Mouse (Mus musculus) lung, postnatal 0 days (tissue): ENCODE results near the gene Wdr66. TPM values are rescaled to one million over a fixed set of nuclear protein-coding genes. Genes with fewer than 3 reads are reported as not detected.

Source experiments
- ATAC-seq: fragments of 200-750 bp; cut with Nextera tagmentation; 2 replicates; pipeline ENCODE4 v1.8.0; 2017; ENCODE audit warnings: moderate library complexity
- DNase-seq: peaks from one replicate; pipeline ENCODE4 v3.0.0-alpha.2; 2016; ENCODE audit warnings: low spot score
- H3K27ac ChIP-seq: fragments of 300-500 bp; sonication (generic); 2 replicates; pipeline ENCODE4 v1.5.1; 2014; ENCODE audit warnings: antibody characterized with exemption, mild to moderate bottlenecking, low read length, mixed read lengths
- H3K27me3 ChIP-seq: fragments of 300-500 bp; sonication (generic); replicated peaks from 2 replicates; pipeline ENCODE4 v1.6.1; 2014; ENCODE audit warnings: low read length, mixed read lengths; ENCODE audit not compliant: insufficient read depth
- H3K36me3 ChIP-seq: fragments of 300-500 bp; sonication (generic); 2 replicates; pipeline ENCODE4 v1.6.1; 2014; ENCODE audit warnings: low read length, mixed read lengths; ENCODE audit not compliant: insufficient read depth
- H3K4me1 ChIP-seq: fragments of 300-500 bp; sonication (generic); 2 replicates; pipeline ENCODE4 v1.6.1; 2014; ENCODE audit warnings: antibody characterized with exemption, low read depth, low read length, mixed read lengths; ENCODE audit not compliant: insufficient read depth
- H3K4me2 ChIP-seq: fragments of 300-500 bp; sonication (generic); replicated peaks from 2 replicates; pipeline ENCODE4 v1.6.1; 2014; ENCODE audit warnings: low read depth, mild to moderate bottlenecking, low read length, moderate library complexity, mixed read lengths
- H3K4me3 ChIP-seq: fragments of 300-500 bp; sonication (generic); 2 replicates; pipeline ENCODE4 v1.5.1; 2014; ENCODE audit warnings: low read depth, low read length
- H3K9ac ChIP-seq: fragments of 300-500 bp; sonication (generic); replicated peaks from 2 replicates; pipeline ENCODE4 v1.6.1; 2014; ENCODE audit warnings: low read depth, mild to moderate bottlenecking
- H3K9me3 ChIP-seq: fragments of 300-500 bp; sonication (generic); 2 replicates; pipeline ENCODE4 v1.6.1; 2016; ENCODE audit warnings: low read length, mixed read lengths
- CTCF ChIP-seq: IDR thresholded peaks from 2 replicates; pipeline ENCODE4 v1.5.1; 2016; ENCODE audit warnings: antibody characterized with exemption, mild to moderate bottlenecking
- EP300 ChIP-seq: IDR thresholded peaks from 2 replicates; pipeline ENCODE4 v1.6.1; 2016; ENCODE audit warnings: antibody characterized with exemption, mild to moderate bottlenecking, control low read depth
- WGBS: fragments of 180-500 bp; shearing (Covaris S2); extraction: QIAGEN DNeasy Blood & Tissue Kit; methylation state at CpG from one replicate; pipeline ENCODE4 v1.1.7; 2014; 5-methylcytosine and 5-hydroxymethylcytosine counted together
- polyA plus RNA-seq: library from polyadenylated mRNA; unstranded; fragments of >200 nt; fragmentation: Nextera tagmentation; extraction: Ambion mirVana; gene quantifications from 2 replicates; pipeline ENCODE4 v1.2.1, GENCODE M21; 2015

Wdr66 gene
- polyA plus RNA-seq, 1 experiment from 2014 or later = 1.9 TPM

DNA sequence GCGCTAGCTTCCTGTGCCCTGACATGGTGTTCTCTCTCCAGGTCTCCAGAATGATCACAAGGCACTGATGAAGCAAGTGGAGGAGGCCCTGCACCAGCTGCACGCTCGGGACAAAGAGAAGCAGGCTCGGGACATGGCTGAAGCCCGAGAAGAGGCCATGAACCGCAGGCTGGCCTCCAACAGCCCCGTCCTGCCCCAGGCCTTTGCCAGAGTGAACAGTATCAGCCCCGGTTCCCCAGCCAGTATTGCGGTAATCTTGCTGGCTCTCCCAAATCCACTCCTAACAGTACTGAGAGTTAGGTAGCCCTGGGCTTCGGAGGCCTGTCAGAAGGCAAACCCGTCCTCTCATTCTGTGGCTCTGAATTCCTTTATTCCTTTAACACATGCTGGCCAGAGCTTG is 12.4 kb upstream of the Wdr66 start:
- no peaks in the 10 kb centered on the region for H3K27me3 ChIP-seq
- H3K4me1 ChIP-seq = no peaks in the 10 kb centered on the region
- H3K9ac ChIP-seq = no peak overlapping the region
- TF ChIP-seq CTCF (no peak), EP300 (no peak)
- H3K9me3 ChIP-seq = no peaks in the 10 kb centered on the region
- no peak overlapping the region for H3K27ac ChIP-seq
- no peak overlapping the region for H3K4me2 ChIP-seq
- DNase-seq = no peak
- H3K4me3 ChIP-seq = no peak overlapping the region
- 94% methylated on average over 11 of the region's 11 CpGs for WGBS
- peaks cover 20% of the 10 kb centered on the region; the same call in 1 of the 2 replicates for H3K36me3 ChIP-seq
- ATAC-seq = no peak

DNA sequence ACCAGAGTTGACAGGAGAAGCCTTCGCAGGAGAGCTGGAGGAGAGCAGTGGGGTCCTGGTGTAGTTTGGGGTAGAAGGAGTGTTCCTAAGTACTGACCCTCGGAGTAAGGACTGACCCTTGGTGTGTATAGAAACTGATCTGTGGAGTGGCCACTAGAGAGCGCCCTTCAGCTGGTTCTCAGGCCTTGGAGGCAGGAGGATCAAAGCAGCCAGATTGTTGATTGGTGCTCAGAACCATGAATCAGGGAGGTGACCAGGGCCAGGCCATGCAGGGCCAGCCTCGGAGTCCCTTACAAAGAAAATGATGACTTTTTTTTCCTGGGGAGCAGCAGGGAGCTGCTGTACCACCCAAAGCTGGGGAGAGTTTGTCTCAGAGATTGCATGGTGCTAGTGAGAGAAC is 6.4 kb upstream of the Wdr66 start:
- 33% methylated on average over 4 of the region's 4 CpGs for WGBS
- TF ChIP-seq EP300 (no peak), CTCF (peak; percentile 76)

DNA sequence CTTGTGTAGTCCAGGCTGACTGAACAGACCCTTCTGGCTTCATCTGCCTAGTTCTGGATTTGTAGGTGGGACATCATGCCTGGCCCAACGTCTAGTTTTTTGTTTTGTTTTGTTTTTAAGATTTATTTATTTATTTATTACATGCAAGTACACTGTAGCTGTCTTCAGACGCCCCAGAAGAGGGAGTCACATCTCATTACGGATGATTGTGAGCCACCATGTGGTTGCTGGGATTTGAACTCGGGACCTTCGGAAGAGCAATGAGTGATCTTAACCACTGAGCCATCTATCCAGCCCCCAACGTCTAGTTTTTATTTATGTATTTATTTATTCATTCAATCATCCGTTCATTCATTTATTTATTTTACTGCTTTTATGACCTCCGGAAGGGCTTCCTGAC is 512 bp upstream of the Wdr66 start:
- no peak overlapping the region for H3K4me3 ChIP-seq
- ATAC-seq = no peak
- TF ChIP-seq CTCF = no peak
- no peak for TF ChIP-seq EP300

More for the DNA sequence above, 6.4 kb upstream of the Wdr66 start:
- Histone ChIP-seq H3K27ac (no peak overlapping the region), H3K4me1 (no peaks in the 10 kb centered on the region), H3K36me3 (0 out of 2 replicates have a peak, but pooled peaks cover 7% of the 10 kb centered on the region), H3K27me3 (no peaks in the 10 kb centered on the region), H3K4me2 (no peak overlapping the region), H3K9ac (no peak overlapping the region), H3K4me3 (no peak overlapping the region), H3K9me3 (no peaks in the 10 kb centered on the region)
- ATAC-seq = peak; percentile 61
- peak; percentile 74 for DNase-seq

DNA sequence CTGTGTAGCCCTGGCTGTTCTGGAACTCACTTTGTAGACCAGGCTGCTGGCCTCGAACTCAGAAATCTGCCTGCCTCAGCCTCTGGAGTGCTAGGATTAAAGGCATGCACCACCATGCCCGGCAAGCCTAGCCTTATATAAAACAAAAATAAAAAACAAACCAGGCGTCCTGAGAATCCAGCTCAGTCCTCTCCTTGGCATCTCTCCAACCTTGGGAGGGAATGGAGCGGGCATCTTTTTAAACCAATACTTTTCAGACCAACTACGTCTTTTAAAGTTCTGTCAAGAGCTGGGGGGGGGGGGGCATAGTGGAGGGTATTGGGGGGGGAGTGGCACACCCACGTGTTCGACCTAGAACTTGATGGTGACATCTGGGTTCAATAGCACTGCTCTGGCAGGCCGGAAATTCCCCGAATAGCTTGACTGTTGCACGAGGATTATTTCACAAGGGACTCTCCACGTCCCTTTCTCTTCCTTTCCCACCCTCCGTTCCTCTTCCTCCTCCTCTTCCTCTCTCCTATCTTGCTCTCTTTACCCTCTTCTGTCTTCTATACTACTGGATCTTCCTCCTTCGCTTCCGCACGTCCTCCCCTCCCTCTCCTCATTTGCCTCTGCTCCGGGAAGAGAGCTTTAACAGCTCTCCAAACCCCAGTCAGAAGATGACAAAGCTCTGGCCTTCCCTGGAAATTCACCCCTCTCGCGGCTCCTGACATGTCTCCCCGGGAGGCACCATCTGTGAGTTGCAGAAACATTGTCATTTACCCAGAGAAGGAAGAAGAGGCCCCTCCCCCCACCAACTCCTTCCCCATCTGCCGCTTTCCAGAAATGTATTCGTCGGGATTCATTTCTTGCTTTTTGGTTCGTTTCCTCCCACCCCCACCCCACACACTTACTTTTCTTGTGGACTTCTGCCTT is 5.2 kb downstream of the Wdr66 start:
- 0 out of 2 replicates have a peak overlapping the region, but pooled peaks have one; percentile 10 for H3K4me3 ChIP-seq
- DNase-seq (peak; percentile 76), ATAC-seq (peak; percentile 76)
- TF ChIP-seq CTCF (no peak), EP300 (0 out of 2 replicates have a peak, but pooled peaks have one; percentile 15)
- WGBS = 18% methylated on average over 21 of the region's 23 CpGs
- no peaks in the 10 kb centered on the region for H3K4me1 ChIP-seq
- no peaks in the 10 kb centered on the region for H3K27me3 ChIP-seq
- H3K4me2 ChIP-seq = peak overlapping the region; percentile 36
- H3K9ac ChIP-seq = no peak overlapping the region
- no peaks in the 10 kb centered on the region for H3K9me3 ChIP-seq
- peak overlapping the region; percentile 71 for H3K27ac ChIP-seq
- H3K36me3 ChIP-seq = no peaks in the 10 kb centered on the region

More for the DNA sequence above, 512 bp upstream of the Wdr66 start:
- no peak overlapping the region for H3K9ac ChIP-seq
- H3K4me2 ChIP-seq = no peak overlapping the region
- H3K9me3 ChIP-seq = no peaks in the 10 kb centered on the region
- no peaks in the 10 kb centered on the region for H3K4me1 ChIP-seq
- H3K36me3 ChIP-seq = no peaks in the 10 kb centered on the region
- WGBS = 59% methylated on average over 8 of the region's 8 CpGs
- no peak overlapping the region for H3K27ac ChIP-seq
- H3K27me3 ChIP-seq = no peaks in the 10 kb centered on the region
- DNase-seq = no peak

DNA sequence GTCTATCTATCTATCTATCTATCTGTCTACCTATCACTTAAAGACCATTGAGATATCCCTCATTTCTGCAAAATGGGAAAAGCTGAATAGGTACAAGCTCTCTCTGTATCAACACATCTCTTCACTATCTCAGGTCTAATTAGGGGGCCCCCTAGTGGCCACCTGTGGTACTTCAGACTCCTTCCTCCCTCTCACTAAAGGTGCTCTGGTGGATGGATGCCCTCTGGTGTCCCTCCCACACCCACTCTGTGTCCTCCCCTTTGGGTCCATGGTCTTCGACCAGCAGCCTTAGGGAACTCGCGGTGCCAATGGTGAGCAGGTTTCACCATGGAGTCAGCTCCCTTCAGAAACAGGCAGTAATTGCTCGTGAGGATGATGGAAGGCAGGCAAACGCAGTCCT is 7.1 kb downstream of the Wdr66 start:
- H3K4me1 ChIP-seq = no peaks in the 10 kb centered on the region
- ATAC-seq (no peak), DNase-seq (peak; percentile 38)
- H3K9ac ChIP-seq = no peak overlapping the region
- TF ChIP-seq EP300 (no peak), CTCF (peak; percentile 70)
- no peaks in the 10 kb centered on the region for H3K27me3 ChIP-seq
- H3K4me3 ChIP-seq = no peak overlapping the region
- no peaks in the 10 kb centered on the region for H3K9me3 ChIP-seq
- WGBS = 45% methylated on average over 5 of the region's 5 CpGs
- H3K4me2 ChIP-seq = no peak overlapping the region
- no peak overlapping the region for H3K27ac ChIP-seq
- H3K36me3 ChIP-seq = no peaks in the 10 kb centered on the region

DNA sequence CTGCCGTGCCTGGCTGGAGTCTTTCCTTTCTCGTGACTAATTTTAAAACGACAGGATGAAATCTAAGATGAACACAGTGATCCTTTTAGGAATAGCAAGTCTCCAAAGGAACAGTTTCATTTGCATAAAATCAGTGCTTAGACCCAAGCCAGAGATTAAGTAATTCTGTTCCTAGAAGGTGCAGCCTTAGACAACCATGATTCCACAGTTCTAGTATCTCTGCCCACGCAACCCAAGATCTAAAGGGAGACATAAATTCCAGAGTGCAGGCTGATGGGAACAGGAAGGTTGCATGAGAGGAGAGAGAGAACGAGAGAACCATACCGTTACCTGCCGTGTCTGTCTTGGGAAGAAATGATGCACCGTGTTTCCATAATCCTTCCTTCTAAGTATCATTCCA is 8.8 kb downstream of the Wdr66 start:
- Histone ChIP-seq H3K27me3 (no peaks in the 10 kb centered on the region), H3K27ac (no peak overlapping the region), H3K9ac (no peak overlapping the region), H3K4me2 (no peak overlapping the region), H3K4me1 (no peaks in the 10 kb centered on the region), H3K36me3 (no peaks in the 10 kb centered on the region), H3K9me3 (no peaks in the 10 kb centered on the region), H3K4me3 (no peak overlapping the region)
- no peak for DNase-seq
- WGBS = 81% methylated on average over 8 of the region's 8 CpGs
- no peak for TF ChIP-seq EP300
- TF ChIP-seq CTCF = no peak
- ATAC-seq = no peak
